Mouse (Mus musculus): ENCODE measurements around the gene Slc38a10. TPM values are rescaled to one million over a fixed set of nuclear protein-coding genes. Genes with fewer than 3 reads are reported as not detected.

Slc38a10 gene
- total RNA-seq, 2 experiments from 2014 or later: 32.2 to 51.7 TPM

- H3K4me3 ChIP-seq: no peak overlapping the region
- intact Hi-C loops (cut with DNase I): no loop called here
- DNase-seq: no peak
- TF ChIP-seq CTCF (IDR thresholded peaks at IDR 0.05): no peak
- H3K27ac ChIP-seq: no peak overlapping the region
Observed at GRCm38 (mm10) chr11:120071731-120072320, 79.3 kb downstream of the Slc38a10 start.

DNA sequence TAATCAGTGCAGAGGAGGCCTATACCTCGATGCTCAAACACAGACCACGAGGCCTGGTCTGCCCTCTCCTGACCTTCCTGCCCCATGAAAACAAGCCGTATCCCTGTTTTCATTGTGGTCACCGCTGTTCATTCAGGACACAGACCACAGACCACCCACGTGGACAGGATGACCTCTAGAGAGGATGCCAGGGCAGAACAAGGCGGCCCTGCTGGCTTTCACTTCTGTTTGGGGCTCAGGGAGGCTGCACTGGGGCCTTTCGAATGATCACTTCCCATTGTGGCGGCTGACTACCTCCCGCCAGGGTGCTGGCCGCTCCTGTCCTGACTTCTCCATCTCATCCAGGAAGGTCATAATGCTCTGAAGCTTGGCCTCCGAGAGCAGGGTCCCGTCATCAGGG is 80.1 kb downstream of the Slc38a10 start:
- intact Hi-C loops (cut with DNase I): no loop called here
- no peak for TF ChIP-seq CTCF (IDR thresholded peaks at IDR 0.05)
- Histone ChIP-seq H3K4me3 (no peak overlapping the region), H3K27ac (no peak overlapping the region)
- DNase-seq: no peak

GRCm38 (mm10) chr11:120070286-120070930 is 80.7 kb downstream of the Slc38a10 start:
- DNase-seq: no peak
- no peak for TF ChIP-seq CTCF (IDR thresholded peaks at IDR 0.05)
- no peak overlapping the region for H3K4me3 ChIP-seq
- intact Hi-C loops (cut with DNase I): no loop called here
- H3K27ac ChIP-seq: no peak overlapping the region

- intact Hi-C loops (cut with DNase I): no loop called here
- Histone ChIP-seq H3K4me3 (no peak overlapping the region), H3K27ac (no peak overlapping the region)
- DNase-seq: no peak
- no peak for TF ChIP-seq CTCF (IDR thresholded peaks at IDR 0.05)
Observed at GRCm38 (mm10) chr11:120069261-120069660, 81.9 kb downstream of the Slc38a10 start.

GRCm38 (mm10) chr11:120067834-120068233 is 83.3 kb downstream of the Slc38a10 start:
- no peak overlapping the region for H3K27ac ChIP-seq
- intact Hi-C loops (cut with DNase I): no loop called here
- DNase-seq: no peak
- no peak for TF ChIP-seq CTCF (IDR thresholded peaks at IDR 0.05)
- H3K4me3 ChIP-seq: no peak overlapping the region

DNA sequence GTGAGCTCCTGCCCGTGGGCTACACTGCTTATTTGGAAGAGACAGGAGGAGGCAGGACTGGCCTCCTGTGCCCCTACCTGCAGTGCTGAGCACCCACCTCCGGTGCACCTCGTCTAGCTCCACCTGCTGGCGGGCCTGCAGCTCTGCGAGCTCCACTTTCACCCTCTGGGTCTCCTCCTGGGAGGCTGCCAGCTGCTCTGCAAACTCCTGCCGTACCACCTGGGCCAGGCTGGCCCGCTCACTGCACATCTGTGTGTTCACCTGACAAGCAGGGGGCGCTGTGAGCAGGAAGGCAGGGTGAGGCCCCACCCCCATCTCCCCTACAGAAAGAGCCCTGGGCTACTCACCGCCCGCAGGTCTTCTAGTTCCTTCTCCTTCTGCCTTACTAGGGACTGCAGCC is 85.9 kb downstream of the Slc38a10 start:
- DNase-seq: peak; percentile 75
- peak; percentile 84 for TF ChIP-seq CTCF (IDR thresholded peaks at IDR 0.05)
- Histone ChIP-seq H3K27ac (no peak overlapping the region), H3K4me3 (no peak overlapping the region)
- intact Hi-C loops (cut with DNase I): loop anchor here (1.0 to 2.0 kb wide), 2 partner anchors 34 to 52 kb away; no protein-coding TSS in a partner anchor

GRCm38 (mm10) chr11:120064668-120065040 is 86.5 kb downstream of the Slc38a10 start:
- TF ChIP-seq CTCF (IDR thresholded peaks at IDR 0.05): no peak
- H3K4me3 ChIP-seq: no peak overlapping the region
- H3K27ac ChIP-seq: no peak overlapping the region
- intact Hi-C loops (cut with DNase I): loop anchor here (1.0 to 2.0 kb wide), 2 partner anchors 34 to 51 kb away; no protein-coding TSS in a partner anchor
- DNase-seq: no peak

GRCm38 (mm10) chr11:120064006-120064667 is 87.0 kb downstream of the Slc38a10 start:
- TF ChIP-seq CTCF (IDR thresholded peaks at IDR 0.05): no peak
- H3K4me3 ChIP-seq: no peak overlapping the region
- intact Hi-C loops (cut with DNase I): loop anchor here (2.0 kb wide), 1 partner anchor 33 kb away; no protein-coding TSS in a partner anchor
- H3K27ac ChIP-seq: no peak overlapping the region
- DNase-seq: no peak

- intact Hi-C loops (cut with DNase I): no loop called here
- no peak for TF ChIP-seq CTCF (IDR thresholded peaks at IDR 0.05)
- no peak for DNase-seq
- Histone ChIP-seq H3K4me3 (no peak overlapping the region), H3K27ac (no peak overlapping the region)
Observed at GRCm38 (mm10) chr11:120063326-120063725, 87.8 kb downstream of the Slc38a10 start.

- Histone ChIP-seq H3K27ac (no peak overlapping the region), H3K4me3 (no peak overlapping the region)
- intact Hi-C loops (cut with DNase I): no loop called here
- TF ChIP-seq CTCF (IDR thresholded peaks at IDR 0.05): no peak
- no peak for DNase-seq
Observed at GRCm38 (mm10) chr11:120060634-120061033, 90.5 kb downstream of the Slc38a10 start.

DNA sequence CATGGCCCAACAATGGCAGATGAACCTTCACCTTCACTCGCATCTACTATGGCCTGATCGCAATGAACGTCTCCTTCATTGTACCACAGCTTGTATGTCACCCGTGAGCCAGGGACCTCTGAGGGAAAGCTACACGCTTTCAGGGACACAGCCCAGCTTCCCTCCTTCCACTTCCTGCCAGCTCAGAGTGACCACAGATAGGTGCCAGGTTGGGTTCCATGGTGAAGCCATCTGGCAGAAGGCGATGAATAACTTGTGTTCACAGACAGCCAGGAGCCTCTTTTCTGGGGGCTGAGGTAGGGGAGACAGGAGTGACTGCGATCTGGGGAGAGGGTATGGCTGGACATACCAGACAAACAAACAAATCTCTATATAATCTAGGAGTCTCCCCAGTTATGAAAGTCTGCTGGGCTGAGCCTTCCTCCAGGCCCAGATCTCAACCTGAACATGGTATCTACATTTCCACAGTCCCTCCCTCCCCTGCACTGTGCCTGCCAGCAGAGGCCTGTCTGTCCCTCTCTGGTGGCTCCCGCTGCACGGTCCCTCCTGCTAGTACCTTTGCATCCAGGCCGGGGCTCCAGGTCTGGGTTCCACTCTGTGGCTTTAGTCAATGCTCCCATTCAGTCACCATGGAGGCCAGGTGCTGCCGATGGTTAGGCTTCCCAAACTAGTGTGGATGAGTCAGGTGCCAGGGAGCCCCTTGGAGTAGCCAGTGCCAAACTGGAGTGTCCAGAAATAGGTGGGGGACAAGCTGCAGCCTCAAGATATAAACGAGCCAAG is 95.0 kb downstream of the Slc38a10 start:
- intact Hi-C loops (cut with DNase I): no loop called here

More for the DNA sequence above, 95.0 kb downstream of the Slc38a10 start:
- DNase-seq: no peak
- no peak overlapping the region for H3K4me3 ChIP-seq
- no peak overlapping the region for H3K27ac ChIP-seq
- TF ChIP-seq CTCF (IDR thresholded peaks at IDR 0.05): no peak

Small RNA genes lying within 50 kb of the gene (microRNA-seq; reads per million reads assigned to microRNA genes)
- not detected for gene Gm25948

Other genes with a start within 250 kb of the Slc38a10 start
- 10 to 100 TPM; 29.6 to 31.3 TPM for gene Chmp6, start 237.9 kb downstream of the Slc38a10 start, total RNA-seq (2021)
- 1 to 10 TPM; 1.5 to 2.0 TPM for gene Baiap2, start 208.6 kb downstream of the Slc38a10 start, total RNA-seq (2021)
- 1 to 10 TPM; 2.8 to 2.9 TPM for gene Aatk, start 104.2 kb downstream of the Slc38a10 start, total RNA-seq (2021)
- gene Cep131, start 64.5 kb downstream of the Slc38a10 start, total RNA-seq (2021): 1 to 10 TPM; 5.3 to 9.5 TPM
- gene Tepsin, start 52.6 kb downstream of the Slc38a10 start, total RNA-seq (2021): 1 to 10 TPM; 4.5 to 5.5 TPM
- gene Ndufaf8, start 52.4 kb downstream of the Slc38a10 start, total RNA-seq (2021): 10 to 100 TPM; 38.3 to 43.3 TPM
- 1 to 10 TPM; 3.5 to 5.3 TPM for gene Bahcc1, start 81.6 kb upstream of the Slc38a10 start, total RNA-seq (2021)
- 100 to 1,000 TPM; 201 to 262 TPM for gene Actg1, start 197.2 kb upstream of the Slc38a10 start, total RNA-seq (2021)
- under 1 TPM in 1 of 2 experiments, not detected in 1; 0.87 TPM for gene Fscn2, start 210.2 kb upstream of the Slc38a10 start, total RNA-seq (2021)
- 10 to 100 TPM; 18.5 to 18.8 TPM for gene Faap100, start 227.4 kb upstream of the Slc38a10 start, total RNA-seq (2021)